Mouse (Mus musculus) hindbrain, postnatal 0 days (tissue): ENCODE measurements at regions not wholly inside any gene's neighbourhood (a gene's known extent, or its start where the extent isn't known, plus 50 kb on each side); places are given as distances from the start of the nearest gene placed in this dataset.

Experiments used
- ATAC-seq: fragments of 200-750 bp; cut with Nextera tagmentation; 2 replicates; pipeline ENCODE4 v1.8.0; 2017; ENCODE audit warnings: mild to moderate bottlenecking, moderate TSS enrichment, moderate library complexity
- DNase-seq: peaks from one replicate; pipeline ENCODE4 v3.0.0-alpha.2; 2015; ENCODE audit warnings: low spot score
- H3K27ac ChIP-seq: fragments of 300-500 bp; sonication (generic); 2 replicates; pipeline ENCODE4 v1.5.1; 2014; ENCODE audit warnings: mild to moderate bottlenecking
- H3K27me3 ChIP-seq: fragments of 300-500 bp; sonication (generic); 2 replicates; pipeline ENCODE4 v1.6.1; 2014; ENCODE audit warnings: low read length, mixed read lengths; ENCODE audit not compliant: insufficient read depth
- H3K36me3 ChIP-seq: fragments of 300-500 bp; sonication (generic); 2 replicates; pipeline ENCODE4 v1.6.1; 2014; ENCODE audit warnings: low read length, mixed read lengths; ENCODE audit not compliant: insufficient read depth
- H3K4me1 ChIP-seq: fragments of 300-500 bp; sonication (generic); 2 replicates; pipeline ENCODE4 v1.6.1; 2014; ENCODE audit warnings: antibody characterized with exemption, low read length, mixed read lengths; ENCODE audit not compliant: insufficient read depth
- H3K4me2 ChIP-seq: fragments of 300-500 bp; sonication (generic); 2 replicates; pipeline ENCODE4 v1.6.1; 2014; ENCODE audit warnings: low read depth, mild to moderate bottlenecking, low read length, moderate library complexity, mixed read lengths
- H3K4me3 ChIP-seq: fragments of 300-500 bp; sonication (generic); 2 replicates; pipeline ENCODE4 v1.5.1; 2014; ENCODE audit warnings: low read length
- H3K9ac ChIP-seq: fragments of 300-500 bp; sonication (generic); replicated peaks from 2 replicates; pipeline ENCODE4 v1.6.1; 2014; ENCODE audit warnings: mild to moderate bottlenecking, low read length, moderate library complexity, mixed read lengths
- H3K9me3 ChIP-seq: fragments of 300-500 bp; sonication (generic); 2 replicates; pipeline ENCODE4 v1.6.1; 2016; ENCODE audit warnings: low read length, mixed read lengths
- CTCF ChIP-seq: IDR thresholded peaks from 2 replicates; pipeline ENCODE4 v1.5.1; 2016; ENCODE audit warnings: antibody characterized with exemption, control low read depth, low read depth
- WGBS: fragments of 180-500 bp; shearing (Covaris S2); extraction: QIAGEN DNeasy Blood & Tissue Kit; methylation state at CpG from one replicate; pipeline ENCODE4 v1.1.7; 2014; 5-methylcytosine and 5-hydroxymethylcytosine counted together

DNA sequence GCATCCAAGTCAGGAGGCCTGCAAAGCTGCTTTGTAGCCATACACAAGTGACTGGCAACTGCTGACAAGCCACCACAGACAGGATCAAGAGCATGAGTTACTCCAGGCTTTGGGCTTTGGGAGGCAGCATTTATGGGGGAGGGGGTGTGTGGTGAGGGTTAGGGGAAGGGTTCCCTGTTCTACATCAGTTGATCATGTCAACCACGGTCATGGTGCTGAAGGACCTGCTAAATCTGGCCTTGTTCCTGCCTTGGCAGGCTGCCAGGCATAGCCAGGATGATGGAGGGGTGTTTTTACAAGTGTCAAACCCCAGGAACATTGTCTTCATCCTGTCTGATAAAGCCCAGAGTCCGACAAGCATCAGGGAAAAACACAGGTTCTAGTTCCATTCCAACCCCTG lies 247.9 kb upstream of the Tsc22d2 start:
- Histone ChIP-seq H3K4me2 (no peak overlapping the region), H3K27me3 (no peaks in the 10 kb centered on the region), H3K4me3 (no peak overlapping the region), H3K36me3 (no peaks in the 10 kb centered on the region), H3K4me1 (no peaks in the 10 kb centered on the region), H3K9ac (no peak overlapping the region), H3K27ac (no peak overlapping the region), H3K9me3 (no peaks in the 10 kb centered on the region)
- 26% methylated on average over 2 of the region's 2 CpGs for WGBS
- DNase-seq (no peak), ATAC-seq (no peak)
- TF ChIP-seq CTCF, result no peak

DNA sequence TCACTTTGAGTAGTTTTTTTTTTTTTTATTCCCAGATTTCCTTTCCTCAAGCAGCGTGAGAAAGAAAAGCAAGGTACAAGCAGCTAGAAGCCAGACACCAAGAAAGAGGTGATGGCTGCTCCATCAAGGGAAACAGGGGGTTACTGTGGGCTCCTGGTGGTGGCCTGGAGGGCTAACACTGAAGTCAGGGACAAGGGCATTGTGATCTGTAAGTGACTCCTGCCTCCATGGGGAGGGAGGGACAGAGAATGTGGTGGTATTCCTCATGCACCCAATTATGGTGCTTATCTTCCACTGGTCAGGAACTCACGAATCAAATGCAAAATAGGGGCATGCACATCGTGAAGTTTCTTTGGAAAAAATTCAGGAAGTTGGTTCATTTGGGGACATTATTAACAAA lies 247.4 kb upstream of the Tsc22d2 start:
- H3K4me2 ChIP-seq, result no peak overlapping the region
- no peak overlapping the region for H3K9ac ChIP-seq
- 86% methylated on average over 3 of the region's 3 CpGs for WGBS
- no peak for TF ChIP-seq CTCF
- no peak for DNase-seq
- H3K4me3 ChIP-seq, result no peak overlapping the region
- no peaks in the 10 kb centered on the region for H3K36me3 ChIP-seq
- H3K27ac ChIP-seq, result no peak overlapping the region
- no peak for ATAC-seq
- H3K4me1 ChIP-seq, result no peaks in the 10 kb centered on the region
- no peaks in the 10 kb centered on the region for H3K27me3 ChIP-seq
- H3K9me3 ChIP-seq, result no peaks in the 10 kb centered on the region

GRCm38 (mm10) chr3:58167761-58168290 lies 246.7 kb upstream of the Tsc22d2 start:
- ATAC-seq, result no peak
- no peak for TF ChIP-seq CTCF
- DNase-seq, result no peak
- Histone ChIP-seq H3K4me1 (no peaks in the 10 kb centered on the region), H3K4me2 (no peak overlapping the region), H3K36me3 (no peaks in the 10 kb centered on the region), H3K27me3 (no peaks in the 10 kb centered on the region), H3K27ac (no peak overlapping the region), H3K9ac (no peak overlapping the region), H3K4me3 (no peak overlapping the region), H3K9me3 (no peaks in the 10 kb centered on the region)
- WGBS, result 94% methylated on average over 1 of the region's 1 CpGs

- ATAC-seq (peak; percentile 35; the same call in 1 of the 2 replicates), DNase-seq (peak; percentile 67)
- no peak overlapping the region for H3K27ac ChIP-seq
- H3K4me1 ChIP-seq, result no peaks in the 10 kb centered on the region
- no peak overlapping the region for H3K4me3 ChIP-seq
- no peaks in the 10 kb centered on the region for H3K27me3 ChIP-seq
- 28% methylated on average over 14 of the region's 14 CpGs for WGBS
- no peaks in the 10 kb centered on the region for H3K9me3 ChIP-seq
- TF ChIP-seq CTCF, result no peak
- H3K4me2 ChIP-seq, result 0 out of 2 replicates have a peak overlapping the region, but pooled peaks have one; percentile 19
- H3K9ac ChIP-seq, result no peak overlapping the region
- no peaks in the 10 kb centered on the region for H3K36me3 ChIP-seq
Observed at GRCm38 (mm10) chr3:58168522-58169185, 245.9 kb upstream of the Tsc22d2 start.

GRCm38 (mm10) chr3:58169786-58170185 lies 244.7 kb upstream of the Tsc22d2 start:
- no peaks in the 10 kb centered on the region for H3K9me3 ChIP-seq
- H3K36me3 ChIP-seq, result no peaks in the 10 kb centered on the region
- H3K4me3 ChIP-seq, result no peak overlapping the region
- DNase-seq (no peak), ATAC-seq (no peak)
- H3K4me2 ChIP-seq, result no peak overlapping the region
- H3K27ac ChIP-seq, result no peak overlapping the region
- no peak overlapping the region for H3K9ac ChIP-seq
- no peaks in the 10 kb centered on the region for H3K4me1 ChIP-seq
- 78% methylated on average over 6 of the region's 6 CpGs for WGBS
- no peak for TF ChIP-seq CTCF
- H3K27me3 ChIP-seq, result no peaks in the 10 kb centered on the region

- Histone ChIP-seq H3K4me1 (no peaks in the 10 kb centered on the region), H3K27ac (no peak overlapping the region), H3K4me3 (no peak overlapping the region), H3K4me2 (no peak overlapping the region), H3K9ac (no peak overlapping the region), H3K9me3 (no peaks in the 10 kb centered on the region), H3K36me3 (no peaks in the 10 kb centered on the region), H3K27me3 (no peaks in the 10 kb centered on the region)
- no peak for TF ChIP-seq CTCF
- ATAC-seq, result no peak
- no peak for DNase-seq
- 79% methylated on average over 5 of the region's 5 CpGs for WGBS
Observed at GRCm38 (mm10) chr3:58172096-58172495, 242.4 kb upstream of the Tsc22d2 start.

GRCm38 (mm10) chr3:58173821-58174220 lies 240.7 kb upstream of the Tsc22d2 start:
- no peaks in the 10 kb centered on the region for H3K9me3 ChIP-seq
- H3K36me3 ChIP-seq, result no peaks in the 10 kb centered on the region
- WGBS, result 70% methylated on average over 1 of the region's 1 CpGs
- no peak overlapping the region for H3K4me2 ChIP-seq
- no peak overlapping the region for H3K9ac ChIP-seq
- H3K27ac ChIP-seq, result no peak overlapping the region
- no peak overlapping the region for H3K4me3 ChIP-seq
- no peaks in the 10 kb centered on the region for H3K27me3 ChIP-seq
- TF ChIP-seq CTCF, result no peak
- ATAC-seq (no peak), DNase-seq (no peak)
- no peaks in the 10 kb centered on the region for H3K4me1 ChIP-seq
